Mouse (Mus musculus) embryonic stem cell, embryonic (primary cell): Measurements from ENCODE around the gene Prdx5.
"Not testable (repeated sequence)": the region's sequence is repeated elsewhere in the genome, so short reads cannot be mapped to it uniquely, and the experiment has no call there.

Source experiments
- CTCF ChIA-PET, 4 experiments: fragments of 300-600 bp in 2 of 4; fragments of 350-600 bp in 2 of 4; sonication (Branson Sonifier 250); formaldehyde crosslinking; loops; one replicate each; lab custom pipeline; 2022; ENCODE audit warnings: inconsistent platforms in 2 of 4; lab: Charles Lee
- POLR2A ChIA-PET, 4 experiments: fragments of 300-600 bp in 2 of 4; fragments of 350-600 bp in 2 of 4; sonication (Branson Sonifier 250); formaldehyde crosslinking; loops; one replicate each; lab custom pipeline; 2022; ENCODE audit warnings: antibody characterized with exemption in 4 of 4, inconsistent platforms in 1 of 4; lab: Charles Lee

Prdx5 gene

GRCm38 (mm10) chr19:6914540-6914939 is 4.6 kb upstream of the Prdx5 start:
- POLR2A ChIA-PET, result interaction anchor here in 2 of 4 experiments (0.6 to 1.8 kb wide), 5 partner anchors 27 to 630 kb away, joined by 3 to 5 read pairs (median 3); partner anchors contain the start of genes Bad (in 1 of the 2) and Gpr137 (in 1 of the 2)
- CTCF ChIA-PET, result interaction anchor here in 3 of 4 experiments (0.6 to 1.8 kb wide), 4 partner anchors 10 to 498 kb away, joined by 3 read pairs; partner anchors contain the start of gene Catsperz (in 1 of the 3)

GRCm38 (mm10) chr19:6913991-6914390 is 4.1 kb upstream of the Prdx5 start:
- CTCF ChIA-PET, result interaction anchor here in 3 of 4 experiments (0.5 to 1.8 kb wide), 6 partner anchors 10 to 497 kb away, joined by 3 to 4 read pairs (median 3); partner anchors contain the start of gene Catsperz (in 2 of the 3)
- POLR2A ChIA-PET, result interaction anchor here in 2 of 4 experiments (0.6 to 6.8 kb wide), 4 partner anchors 8 to 59 kb away, joined by 3 to 58 read pairs (median 4); partner anchors contain the start of genes Bad (in 1 of the 2), Esrra (in 1 of the 2) and Gpr137 (in 1 of the 2)

- CTCF ChIA-PET, result interaction anchor here in 2 of 4 experiments (1.0 to 1.2 kb wide), 3 partner anchors 11 to 145 kb away, joined by 3 to 4 read pairs (median 3); partner anchors contain the start of gene Catsperz (in 1 of the 2)
- POLR2A ChIA-PET, result interaction anchor here in 3 of 4 experiments (0.5 to 6.8 kb wide), 4 partner anchors 9 to 56 kb away, joined by 3 to 58 read pairs (median 4); partner anchors contain the start of genes Bad (in 1 of the 3), Esrra (in 1 of the 3) and Gpr137 (in 1 of the 3)
These were observed 3.1 kb upstream of the Prdx5 start for GRCm38 (mm10) chr19:6913036-6913435.

GRCm38 (mm10) chr19:6912205-6912970 is 2.5 kb upstream of the Prdx5 start:
- POLR2A ChIA-PET, result interaction anchor here in 3 of 4 experiments (0.5 to 6.8 kb wide), 8 partner anchors 9 to 356 kb away, joined by 3 to 58 read pairs (median 4); partner anchors contain the start of genes Esrra (in 2 of the 3), Nudt22 (in 1 of the 3) and Trpt1 (in 1 of the 3)

GRCm38 (mm10) chr19:6911101-6912074 is 1.5 kb upstream of the Prdx5 start:
- ChIA-PET CTCF (interaction anchor here in 1 of 4 experiments (2.3 kb wide), 1 partner anchor 68 kb away, joined by 7 read pairs; no protein-coding TSS in a partner anchor), POLR2A (interaction anchor here in 3 of 4 experiments (0.6 to 6.8 kb wide), 11 partner anchors 10 to 514 kb away, joined by 3 to 58 read pairs (median 3); partner anchors contain the start of genes Esrra (in 2 of the 3), Nudt22 (in 1 of the 3) and Trpt1 (in 1 of the 3))

More at GRCm38 (mm10) chr19:6912205-6912970, 2.5 kb upstream of the Prdx5 start:
- CTCF ChIA-PET, result no interaction called here

- CTCF ChIA-PET, result interaction anchor here in 2 of 4 experiments (0.7 to 2.3 kb wide), 3 partner anchors 16 to 69 kb away, joined by 3 to 8 read pairs (median 7); no protein-coding TSS in a partner anchor
- POLR2A ChIA-PET, result interaction anchor here (0.7 to 6.8 kb wide), 17 partner anchors 9 to 1002 kb away, joined by 3 to 58 read pairs (median 4); partner anchors contain the start of genes Bad (in 2 of the 4), Esrra (in 2 of the 4), Gpr137 (in 1 of the 4) and Ppp2r5b (in 1 of the 4)
These were observed 400 bp upstream of the Prdx5 start for GRCm38 (mm10) chr19:6910306-6910705.

GRCm38 (mm10) chr19:6909021-6909420 is 885 bp downstream of the Prdx5 start:
- POLR2A ChIA-PET, result interaction anchor here in 3 of 4 experiments (0.6 to 6.8 kb wide), 27 partner anchors 10 to 469 kb away, joined by 3 to 58 read pairs (median 4); partner anchors contain the start of genes Esrra (in 3 of the 3), Bad (in 1 of the 3), Fkbp2 (in 1 of the 3) and Gpr137 (in 1 of the 3)
- CTCF ChIA-PET, result interaction anchor here in 2 of 4 experiments (0.8 to 2.3 kb wide), 3 partner anchors 27 to 71 kb away, joined by 3 to 8 read pairs (median 7); no protein-coding TSS in a partner anchor

GRCm38 (mm10) chr19:6907811-6908540 is 1.9 kb downstream of the Prdx5 start:
- ChIA-PET CTCF (no interaction called here), POLR2A (interaction anchor here in 2 of 4 experiments (5.6 to 6.8 kb wide), 2 partner anchors 14 kb away, joined by 43 to 58 read pairs; partner anchors contain the start of gene Esrra (in 2 of the 2))

GRCm38 (mm10) chr19:6907094-6907493 is 2.8 kb downstream of the Prdx5 start:
- CTCF ChIA-PET, result no interaction called here
- POLR2A ChIA-PET, result interaction anchor here in 1 of 4 experiments (5.6 kb wide), 1 partner anchor 14 kb away, joined by 43 read pairs; the partner anchor contains the start of gene Esrra

- POLR2A ChIA-PET, result interaction anchor here in 2 of 4 experiments (0.6 kb wide), 2 partner anchors 134 to 635 kb away, joined by 4 to 7 read pairs; partner anchors contain the start of gene Stip1 (in 1 of the 2)
- CTCF ChIA-PET, result interaction anchor here in 1 of 4 experiments (0.6 kb wide), 1 partner anchor 227 kb away, joined by 3 read pairs; no protein-coding TSS in a partner anchor
These were observed 3.7 kb downstream of the Prdx5 start for GRCm38 (mm10) chr19:6906199-6906598.

GRCm38 (mm10) chr19:6905498-6906159 is 4.3 kb downstream of the Prdx5 start:
- ChIA-PET CTCF (interaction anchor here in 1 of 4 experiments (0.6 kb wide), 1 partner anchor 227 kb away, joined by 3 read pairs; no protein-coding TSS in a partner anchor), POLR2A (interaction anchor here in 2 of 4 experiments (0.6 to 1.1 kb wide), 3 partner anchors 17 to 635 kb away, joined by 3 to 7 read pairs (median 4); partner anchors contain the start of gene Stip1 (in 1 of the 2))

GRCm38 (mm10) chr19:6904846-6905245 is 5.1 kb downstream of the Prdx5 start:
- ChIA-PET POLR2A (interaction anchor here in 1 of 4 experiments (1.1 kb wide), 1 partner anchor 16 kb away, joined by 3 read pairs; no protein-coding TSS in a partner anchor), CTCF (no interaction called here)

GRCm38 (mm10) chr19:6903031-6903430 is 6.9 kb downstream of the Prdx5 start:
- CTCF ChIA-PET, result no interaction called here
- POLR2A ChIA-PET, result no interaction called here

GRCm38 (mm10) chr19:6899641-6900040 is 10.3 kb downstream of the Prdx5 start:
- CTCF ChIA-PET, result interaction anchor here in 1 of 4 experiments (0.6 kb wide), 1 partner anchor 805 kb away, joined by 5 read pairs; no protein-coding TSS in a partner anchor
- POLR2A ChIA-PET, result interaction anchor here in 1 of 4 experiments (1.2 to 1.8 kb wide), 2 partner anchors 22 to 76 kb away, joined by 3 to 4 read pairs; partner anchors contain the start of genes Esrra and Plcb3

- POLR2A ChIA-PET, result not testable (repeated sequence)
These were observed 14.1 kb downstream of the Prdx5 start for GRCm38 (mm10) chr19:6895608-6896305.

More at GRCm38 (mm10) chr19:6895608-6896305, 14.1 kb downstream of the Prdx5 start:
- CTCF ChIA-PET, result not testable (repeated sequence)
